Mouse (Mus musculus) testis, postnatal 10 days (tissue): Measurements from ENCODE around the gene Adgre1.
"Not testable (repeated sequence)": the region's sequence is repeated elsewhere in the genome, so short reads cannot be mapped to it uniquely, and the experiment has no call there.

ENCODE experiments used
- DNase-seq: peaks from one replicate; pipeline ENCODE4 v3.0.0; 2021; ENCODE audit warnings: low spot score

The Adgre1 gene

DNA sequence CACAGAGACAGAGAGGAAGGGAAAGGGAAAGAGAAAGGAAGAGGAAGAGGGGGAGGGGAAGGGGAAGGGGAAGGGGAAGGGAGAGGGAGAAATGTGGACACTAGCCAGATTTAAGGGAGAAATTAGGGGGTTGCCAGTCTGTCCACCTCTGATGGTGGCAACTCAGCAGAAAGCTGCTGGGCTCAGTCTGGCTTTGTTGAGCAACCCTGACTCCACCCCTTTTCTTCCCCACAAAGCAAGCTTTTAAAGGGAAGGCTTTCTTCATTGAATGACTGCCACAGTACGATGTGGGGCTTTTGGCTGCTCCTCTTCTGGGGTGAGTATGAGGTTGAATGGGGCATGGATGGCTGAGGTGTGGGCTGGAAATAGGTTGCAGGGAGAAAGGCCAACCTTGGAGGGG is at the start of gene Adgre1:
Gene Adgre1, plus strand, starts transcription at position 251 of the 400 bp plus-strand sequence.
- DNase-seq, result peak; percentile 10

DNA sequence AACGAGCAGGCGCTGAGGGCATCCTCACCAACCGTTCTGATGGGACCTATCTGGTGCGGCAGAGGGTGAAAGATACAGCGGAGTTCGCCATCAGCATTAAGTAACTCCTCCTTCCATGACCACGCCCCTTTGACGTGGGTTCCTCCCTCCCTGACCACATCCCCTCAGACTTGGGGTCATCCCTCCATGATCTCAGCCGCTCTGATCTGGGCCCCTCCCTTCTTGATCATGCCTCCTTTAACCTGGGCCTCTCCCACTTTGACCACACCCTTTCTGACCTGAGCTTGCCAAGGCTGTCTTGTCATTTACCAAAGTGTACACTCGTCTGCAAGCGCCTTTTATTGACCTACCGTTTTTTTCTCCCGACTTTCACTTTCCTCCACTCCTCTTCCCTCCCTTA is 46.7 kb upstream of the Adgre1 start:
- no peak for DNase-seq

DNA sequence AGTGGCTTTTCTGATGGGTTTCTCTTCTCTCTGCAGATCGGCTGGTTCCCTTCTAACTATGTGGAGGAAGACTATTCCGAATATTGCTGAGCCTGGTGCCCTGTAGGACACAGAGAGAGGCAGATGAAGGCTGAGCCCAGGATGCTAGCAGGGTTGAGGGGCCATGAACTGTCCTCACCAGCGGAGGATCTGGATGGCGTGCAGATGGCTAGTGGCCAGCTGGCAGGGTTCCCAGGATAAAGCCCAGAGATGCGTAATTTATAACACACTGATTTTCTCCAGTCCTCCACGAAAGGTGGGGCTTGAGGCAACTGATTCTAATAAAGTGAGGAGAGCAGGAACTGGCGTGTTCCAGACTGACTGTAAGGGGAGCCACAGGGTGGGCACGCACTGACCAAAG is 30.9 kb upstream of the Adgre1 start:
- DNase-seq, result peak; percentile 62

DNA sequence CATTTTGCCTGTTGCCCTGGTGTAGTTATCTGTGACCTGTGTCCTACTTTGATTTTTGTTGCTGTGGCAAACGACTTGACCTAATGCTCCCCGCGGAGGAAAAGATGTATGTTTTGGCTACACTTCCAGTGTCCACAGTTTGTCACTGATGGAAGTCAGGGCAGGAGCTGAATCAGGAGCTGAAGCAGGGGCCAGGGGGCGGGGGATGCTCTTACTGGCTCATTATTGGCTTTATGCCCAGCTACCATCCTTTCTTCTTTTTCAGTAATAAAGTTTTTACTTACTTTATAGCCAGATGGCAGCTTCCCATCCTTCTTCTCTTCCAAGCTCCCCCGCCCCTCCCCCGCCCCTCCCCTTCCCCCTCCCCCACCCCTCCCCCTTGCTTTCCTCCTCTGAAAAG is 29.5 kb upstream of the Adgre1 start:
- no peak for DNase-seq

DNA sequence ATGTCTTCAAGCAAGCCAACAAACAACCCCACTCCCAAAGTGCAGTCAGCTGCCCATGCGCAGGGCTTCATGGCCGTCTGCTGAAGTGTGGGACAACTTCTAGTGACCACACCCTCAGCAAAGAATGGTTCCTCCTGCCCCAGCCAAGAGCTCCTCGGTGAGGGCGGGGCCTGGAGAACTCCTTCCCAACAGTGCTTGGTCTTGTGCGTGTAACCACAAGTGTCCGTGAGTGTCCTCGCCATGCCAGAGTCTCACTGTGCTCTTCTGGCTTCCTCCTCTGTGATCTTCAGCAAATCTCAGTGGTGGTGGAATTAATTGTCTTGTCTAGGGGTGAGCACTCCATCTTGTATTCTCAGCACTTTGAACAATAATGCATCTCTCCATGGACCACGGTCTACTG is 27.5 kb upstream of the Adgre1 start:
- DNase-seq, result no peak

DNA sequence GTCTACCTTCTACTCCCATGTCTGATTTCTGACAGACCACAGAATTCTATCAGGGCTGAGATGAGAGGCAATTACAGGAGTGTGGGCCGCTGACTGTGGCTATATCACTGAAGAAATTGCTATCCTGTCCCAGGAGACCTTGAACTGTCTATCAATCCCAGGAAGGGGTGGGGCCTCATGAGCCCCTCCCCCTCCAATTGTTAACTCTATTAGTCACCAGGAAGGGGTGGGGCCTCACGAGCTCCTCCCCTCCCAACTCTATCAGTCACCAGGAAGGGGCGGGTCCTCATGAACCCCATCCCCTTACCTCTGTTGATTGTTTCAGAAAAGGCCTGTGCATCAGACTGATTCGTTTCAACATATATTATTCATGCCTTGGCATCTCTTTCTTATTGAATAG is 26.2 kb upstream of the Adgre1 start:
- no peak for DNase-seq

DNA sequence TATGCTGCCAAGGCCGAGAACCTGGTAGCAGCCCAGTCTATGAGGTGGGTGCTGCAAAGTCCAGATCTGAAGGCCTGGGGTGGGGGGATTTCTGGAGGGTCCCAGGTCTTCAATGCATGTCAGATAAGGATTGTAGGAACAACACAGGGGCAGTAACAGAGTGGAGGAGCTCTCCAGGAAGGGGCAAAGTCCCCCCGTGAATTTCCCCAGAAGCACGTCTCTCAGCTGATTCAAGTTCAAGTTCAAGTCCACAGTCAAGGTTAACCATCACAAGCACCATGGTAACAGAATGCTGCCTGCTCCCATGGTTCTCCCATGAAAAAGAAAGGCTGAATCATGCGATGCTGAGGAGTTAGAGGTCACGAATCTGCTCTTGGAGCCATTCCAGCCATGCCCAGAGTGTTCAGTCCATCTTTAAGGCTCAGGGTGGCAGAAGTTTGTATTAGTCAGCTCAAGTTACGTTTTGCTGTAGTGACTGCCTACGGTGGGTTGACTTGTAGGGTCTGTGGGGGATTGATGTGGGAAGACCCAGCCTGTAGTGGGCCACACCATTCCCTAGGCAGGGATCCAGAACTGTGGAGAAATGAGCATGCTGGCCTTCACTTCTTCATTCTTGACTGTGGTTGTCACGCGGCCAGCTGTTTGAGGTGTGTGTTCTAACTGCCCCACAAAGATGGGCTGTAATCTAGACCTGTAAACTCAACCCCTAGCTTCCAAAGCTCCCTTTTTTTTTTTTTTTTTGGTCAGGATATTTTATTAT is 24.3 kb upstream of the Adgre1 start:
- no peak for DNase-seq

DNA sequence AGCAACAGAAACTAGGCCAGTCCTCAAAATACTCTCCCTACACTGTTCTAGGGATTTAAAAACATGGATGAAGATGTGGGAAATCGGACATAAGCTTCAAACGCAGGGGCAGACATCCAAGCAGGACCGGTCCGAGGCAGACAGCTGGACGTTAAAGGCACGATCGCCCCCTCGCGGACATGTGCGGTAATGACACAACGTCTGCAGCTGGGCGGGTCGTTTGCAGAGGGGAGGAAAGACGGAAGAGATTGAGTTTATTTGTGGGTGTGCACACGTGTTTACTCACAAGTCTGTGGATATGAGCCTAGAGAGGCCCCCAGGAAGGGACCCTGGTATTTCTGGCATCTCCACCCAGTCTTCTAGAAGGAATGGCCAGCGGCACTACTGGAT is 23.7 kb upstream of the Adgre1 start:
- DNase-seq, result peak; percentile 95

DNA sequence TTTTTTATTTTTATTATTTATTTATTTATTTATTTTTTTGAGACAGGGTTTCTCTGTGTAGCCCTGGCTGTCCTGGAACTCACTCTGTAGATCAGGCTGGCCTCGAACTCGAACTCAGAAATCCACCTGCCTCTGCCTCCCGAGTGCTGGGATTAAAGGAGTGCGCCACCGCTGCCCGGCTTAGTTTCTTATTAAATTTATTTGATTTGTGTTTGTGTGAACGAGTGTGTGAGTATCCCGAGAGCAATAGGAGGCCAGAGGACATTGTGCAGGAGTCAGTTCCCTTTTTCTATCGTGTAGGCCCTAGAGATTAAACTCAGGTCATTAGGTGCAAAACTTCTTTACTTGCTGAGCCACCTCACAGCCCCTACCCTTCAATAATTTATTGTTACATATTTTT is 23.3 kb upstream of the Adgre1 start:
- DNase-seq, result not testable (repeated sequence)

DNA sequence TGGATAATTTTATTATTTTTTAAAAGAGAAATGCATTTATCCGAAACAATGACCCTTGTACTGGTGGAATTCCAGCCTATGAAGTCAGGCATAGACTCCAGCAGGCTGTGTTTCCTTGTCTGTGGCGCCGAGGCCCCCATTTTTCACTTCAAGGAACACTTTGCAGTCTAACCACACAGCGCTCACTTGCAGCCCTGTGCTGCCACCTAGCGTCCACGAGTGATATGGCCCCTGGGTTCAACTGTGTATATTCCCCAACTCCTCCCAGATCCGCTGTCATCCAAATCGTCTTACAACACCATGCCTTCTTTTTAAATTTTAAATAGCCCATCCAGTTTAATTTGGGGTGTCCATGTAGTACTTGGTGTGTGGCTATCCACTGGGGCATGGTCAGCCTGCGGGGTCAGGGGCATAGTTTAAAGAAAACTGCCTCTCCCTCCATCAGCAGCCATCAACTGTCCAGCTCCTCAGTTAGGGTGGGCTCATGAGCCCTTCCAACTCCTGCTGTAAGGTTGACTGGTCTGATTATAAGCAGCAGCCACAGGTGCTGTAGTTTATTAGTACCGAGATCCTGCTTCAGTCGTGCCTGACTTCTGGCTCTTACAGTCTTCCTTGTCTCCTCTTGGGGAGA is 22.7 kb upstream of the Adgre1 start:
- peak; percentile 92 for DNase-seq

DNA sequence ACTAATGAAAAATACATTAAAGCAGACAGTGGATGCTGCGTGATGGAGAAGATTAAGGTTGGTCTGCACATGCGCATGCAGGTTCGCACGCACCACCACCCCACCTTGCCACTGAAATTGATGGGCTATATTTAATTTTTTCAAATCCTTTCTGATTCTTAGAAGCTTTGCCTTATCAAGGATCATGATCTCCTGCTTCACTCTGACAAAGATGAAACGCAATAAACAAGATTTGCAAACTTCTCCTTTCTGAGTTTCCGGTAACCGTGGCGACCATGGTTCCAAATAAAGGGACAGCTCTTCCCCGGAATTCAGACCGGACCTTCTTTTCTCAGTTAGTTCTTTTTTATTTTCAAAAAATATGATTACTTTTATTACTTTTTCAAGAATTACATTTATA is 20.5 kb upstream of the Adgre1 start:
- no peak for DNase-seq

DNA sequence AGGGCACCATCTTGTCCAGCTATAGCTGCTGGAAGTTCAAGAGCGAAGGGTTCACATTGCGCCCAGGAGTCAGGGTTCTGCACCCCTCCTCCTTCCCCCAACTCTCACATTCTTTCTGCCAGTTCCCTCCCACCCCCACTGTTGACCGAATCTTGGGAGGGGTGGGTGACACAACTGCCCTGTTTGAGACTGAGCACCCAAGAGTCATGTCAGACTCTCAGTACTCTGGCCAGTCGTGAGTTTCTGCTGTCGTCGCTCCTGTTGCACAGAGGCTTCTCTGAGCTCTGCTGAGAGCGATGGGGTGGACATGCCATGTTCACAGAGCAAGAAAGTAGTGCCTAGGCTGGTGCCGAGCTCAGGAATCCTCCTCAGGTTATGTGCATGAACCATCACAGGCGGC is 19.2 kb upstream of the Adgre1 start:
- DNase-seq, result no peak

DNA sequence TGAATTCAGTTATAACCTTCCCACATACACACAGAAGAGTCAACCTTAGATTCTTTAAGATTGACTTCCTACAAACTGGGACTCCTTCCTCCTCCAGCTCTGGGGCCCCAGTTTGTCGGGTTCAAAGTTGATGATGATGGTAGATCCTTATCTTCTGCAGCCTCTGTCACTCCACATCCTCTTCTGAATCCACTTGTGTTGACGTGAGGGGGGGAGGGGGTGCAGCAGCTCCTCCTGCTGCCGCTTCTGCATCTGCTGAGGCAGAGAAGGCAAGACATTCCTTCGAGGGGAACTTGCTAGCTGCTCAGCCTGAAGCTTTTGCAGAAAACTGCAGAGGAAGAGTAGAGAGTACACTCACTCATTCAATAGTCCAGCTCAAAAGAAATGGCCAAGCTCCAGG is 16.9 kb upstream of the Adgre1 start:
- DNase-seq, result peak; percentile 24

DNA sequence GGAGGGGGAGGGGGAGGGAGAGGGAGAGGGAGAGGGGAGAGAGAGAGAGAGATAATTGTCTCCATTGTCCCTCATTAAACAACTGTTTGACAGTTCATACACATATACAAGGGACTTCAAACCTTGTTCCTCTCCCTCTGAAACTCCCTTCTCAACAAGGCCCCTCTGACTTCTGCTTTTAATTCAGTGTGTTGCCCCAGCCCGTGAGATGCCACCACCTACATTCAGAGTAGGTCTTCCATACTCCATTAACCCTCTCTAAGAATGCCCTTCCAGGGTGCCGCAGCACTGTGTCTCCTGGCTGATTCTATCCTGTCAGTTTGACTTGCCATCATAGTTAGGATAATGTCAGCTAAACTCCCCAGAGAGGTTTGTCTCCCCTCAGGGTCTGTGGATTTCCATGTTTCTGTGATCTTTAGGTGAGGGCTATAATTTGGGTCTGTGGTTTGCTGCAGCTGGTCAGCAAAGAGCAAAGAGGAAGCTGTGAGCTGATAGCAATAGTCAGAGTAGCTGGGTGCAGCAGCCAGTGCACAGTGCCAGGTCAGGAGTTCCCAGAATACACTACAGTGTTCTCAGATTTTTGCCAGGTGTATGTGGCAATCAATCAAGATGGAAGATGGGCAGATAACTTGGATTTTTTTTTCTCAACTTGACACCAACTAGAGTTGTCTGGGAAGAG is 14.3 kb upstream of the Adgre1 start:
- DNase-seq, result peak; percentile 12

DNA sequence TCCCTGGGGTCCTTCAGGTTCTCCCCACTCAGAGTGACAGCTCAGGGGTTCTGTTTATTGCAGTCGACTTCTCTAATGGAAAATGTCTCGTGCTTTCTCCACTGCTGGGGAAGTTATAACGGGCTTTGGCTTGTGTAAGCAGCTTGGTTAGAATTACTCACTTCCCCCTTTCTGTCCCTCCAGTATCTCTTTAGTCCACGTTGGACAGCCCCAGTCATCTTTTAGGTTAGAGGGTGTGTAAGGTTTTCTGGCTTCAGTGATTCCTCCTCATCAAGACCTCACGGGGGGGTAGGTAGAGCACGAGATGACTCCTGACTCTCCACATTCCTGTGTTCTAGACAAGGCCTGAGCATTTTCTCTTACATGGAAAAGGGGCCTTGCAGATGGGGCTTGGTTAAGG is 11.5 kb upstream of the Adgre1 start:
- peak; percentile 3 for DNase-seq

DNA sequence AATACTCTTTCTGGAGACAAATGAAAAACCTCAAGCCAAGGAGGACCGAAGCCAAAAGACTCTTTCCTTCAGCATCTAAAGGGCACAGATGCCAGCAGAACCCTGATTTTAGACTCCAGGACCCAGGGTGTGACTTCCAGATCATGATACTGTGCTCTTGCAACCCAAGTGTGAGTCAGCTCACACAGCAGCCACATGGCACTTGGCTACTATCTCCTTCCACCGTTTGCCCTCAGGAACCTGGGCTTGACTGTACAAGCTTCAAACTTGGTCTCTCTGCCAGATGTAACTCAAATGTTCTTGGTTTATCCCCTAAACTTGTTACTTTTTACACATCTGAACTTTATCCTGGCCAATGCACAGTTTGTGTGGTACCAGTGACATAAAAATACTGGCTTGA is 10.7 kb upstream of the Adgre1 start:
- peak; percentile 23 for DNase-seq

DNA sequence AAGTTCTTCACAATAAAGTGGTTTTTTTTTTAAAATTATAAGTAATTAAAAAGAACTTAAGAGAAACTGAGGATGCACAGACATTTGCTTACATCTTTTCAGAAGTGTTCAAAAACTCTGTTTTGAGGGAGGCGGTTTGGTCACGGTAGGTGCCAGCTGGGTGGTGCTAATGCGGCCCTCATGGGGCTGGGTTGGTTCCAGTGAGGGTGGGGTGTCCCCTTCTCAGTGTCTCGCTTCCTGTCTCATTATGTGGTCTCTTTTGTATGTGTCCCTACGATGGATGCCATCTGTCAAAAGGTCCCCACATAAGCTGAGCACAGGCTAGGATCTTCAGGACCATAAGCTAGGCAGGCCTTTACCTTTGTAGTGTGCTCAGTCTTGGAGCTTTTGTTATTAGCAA is 9.4 kb upstream of the Adgre1 start:
- DNase-seq, result peak; percentile 20

DNA sequence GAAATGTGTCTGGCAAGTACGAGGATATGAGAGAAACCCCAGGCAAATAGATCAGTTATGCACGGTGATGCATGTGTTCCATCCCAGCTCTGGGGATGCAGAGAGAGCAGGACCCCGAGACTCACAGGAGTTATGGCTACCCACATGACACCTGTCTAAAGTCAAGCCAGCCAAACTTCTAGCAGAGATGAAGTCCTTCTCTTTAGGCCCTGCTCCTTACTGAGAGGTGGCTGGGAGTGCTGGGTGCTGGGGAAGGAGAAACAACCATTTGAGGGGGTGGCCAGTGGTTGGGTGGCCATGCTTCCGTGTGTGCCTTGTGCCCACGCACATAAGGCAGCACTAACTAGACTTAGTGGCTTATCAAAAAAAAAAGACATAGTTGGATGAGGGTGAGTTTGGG is 8.3 kb upstream of the Adgre1 start:
- peak; percentile 16 for DNase-seq

DNA sequence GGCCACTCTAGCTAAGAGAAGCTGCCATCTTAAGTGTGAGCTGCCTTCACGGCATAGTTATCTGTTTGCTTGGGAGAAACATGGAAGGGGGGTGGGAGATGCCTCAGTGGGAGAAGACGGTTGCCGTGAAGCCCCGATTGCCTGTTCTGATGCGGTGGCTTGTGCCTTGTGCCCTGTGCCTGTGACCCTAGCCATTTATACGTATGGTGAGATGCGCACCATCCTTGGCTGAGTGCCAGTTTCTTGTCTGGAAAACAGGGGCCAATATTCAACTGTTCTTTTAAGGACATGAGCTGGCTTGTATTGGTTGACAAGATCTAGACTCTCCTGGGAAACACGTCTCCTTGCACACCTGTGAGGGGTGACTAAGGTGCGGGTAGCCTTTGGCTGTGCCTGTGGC is 7.4 kb upstream of the Adgre1 start:
- DNase-seq, result peak; percentile 39

DNA sequence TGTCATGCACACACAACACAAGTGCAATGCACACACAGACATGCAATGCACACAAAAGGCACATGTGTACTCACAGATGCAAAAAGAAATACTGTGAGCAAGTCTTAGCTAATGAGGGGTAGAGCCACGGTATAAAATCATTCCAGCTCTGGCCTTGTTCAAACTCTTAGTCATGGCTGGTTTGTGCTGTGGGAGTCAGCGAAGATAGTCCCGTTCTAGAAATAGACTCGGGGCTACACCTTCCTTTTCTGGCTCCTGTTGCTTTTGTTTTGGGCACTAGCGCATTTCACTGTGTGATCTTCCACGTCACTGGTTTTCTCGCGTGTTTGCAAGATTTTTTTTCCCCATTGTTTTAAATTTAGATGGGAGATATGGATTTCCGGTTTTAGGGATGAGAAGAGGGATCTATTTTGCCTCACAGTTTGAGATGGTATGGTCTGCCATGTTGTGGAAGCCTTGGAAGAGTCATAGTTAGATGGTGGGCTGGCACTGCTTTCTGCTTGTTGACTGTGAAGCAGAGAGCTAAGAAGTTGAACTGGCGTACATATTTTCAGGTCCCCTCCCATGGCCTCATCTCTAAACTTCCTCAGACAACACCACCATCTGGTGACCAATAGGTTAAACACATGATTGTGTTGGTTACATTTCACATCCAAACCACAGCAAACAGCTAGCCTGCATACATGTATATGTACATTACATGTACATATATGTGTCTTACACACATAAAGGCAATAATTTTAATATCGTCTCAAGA is 1.2 kb downstream of the Adgre1 start:
- peak; percentile 7 for DNase-seq
